Mouse (Mus musculus) hindbrain, embryonic 14.5 days (tissue): ENCODE data around the gene Pnmal2. TPM values are rescaled to one million over a fixed set of nuclear protein-coding genes. Genes with fewer than 3 reads are reported as not detected.
A peak's percentile ranks its signal among the peaks of the same experiment; 100 is the strongest.
"Not testable (repeated sequence)": the region's sequence is repeated elsewhere in the genome, so short reads cannot be mapped to it uniquely, and the experiment has no call there.

Experiments
- ATAC-seq: fragments of 200-750 bp; cut with Nextera tagmentation; 2 replicates; pipeline ENCODE4 v1.8.0; 2017; ENCODE audit warnings: moderate number of reproducible peaks, mild to moderate bottlenecking, moderate TSS enrichment, moderate library complexity; ENCODE audit not compliant: low FRiP score
- DNase-seq: peaks from one replicate; pipeline ENCODE4 v3.0.0-alpha.2; 2015; ENCODE audit warnings: low spot score
- H3K27ac ChIP-seq: fragments of 300-500 bp; sonication (generic); 2 replicates; pipeline ENCODE4 v1.5.1; 2014; ENCODE audit warnings: mild to moderate bottlenecking, moderate library complexity
- H3K27me3 ChIP-seq: fragments of 300-500 bp; sonication (generic); 2 replicates; pipeline ENCODE4 v1.6.1; 2014; ENCODE audit warnings: mild to moderate bottlenecking, low read length, mixed read lengths; ENCODE audit not compliant: control insufficient read depth, insufficient read depth
- H3K36me3 ChIP-seq: fragments of 300-500 bp; sonication (generic); replicated peaks from 2 replicates; pipeline ENCODE4 v1.6.1; 2014; ENCODE audit not compliant: control insufficient read depth, insufficient read depth
- H3K4me1 ChIP-seq: fragments of 300-500 bp; sonication (generic); replicated peaks from 2 replicates; pipeline ENCODE4 v1.6.1; 2014; ENCODE audit warnings: antibody characterized with exemption, low read length, mixed read lengths; ENCODE audit not compliant: control insufficient read depth, insufficient read depth
- H3K4me2 ChIP-seq: fragments of 300-500 bp; sonication (generic); replicated peaks from 2 replicates; pipeline ENCODE4 v1.6.1; 2014; ENCODE audit warnings: mild to moderate bottlenecking, moderate library complexity
- H3K4me3 ChIP-seq: fragments of 300-500 bp; sonication (generic); replicated peaks from 2 replicates; pipeline ENCODE4 v1.5.1; 2014; ENCODE audit warnings: mild to moderate bottlenecking, low read length
- H3K9ac ChIP-seq: fragments of 300-500 bp; sonication (generic); 2 replicates; pipeline ENCODE4 v1.6.1; 2014
- H3K9me3 ChIP-seq: fragments of 300-500 bp; sonication (generic); 2 replicates; pipeline ENCODE4 v1.6.1; 2016; ENCODE audit warnings: low read length; ENCODE audit not compliant: control insufficient read depth
- WGBS: fragments of 180-500 bp; shearing (Covaris S2); extraction: QIAGEN DNeasy Blood & Tissue Kit; methylation state at CpG from one replicate; pipeline ENCODE4 v1.1.7; 2014; 5-methylcytosine and 5-hydroxymethylcytosine counted together
- polyA plus RNA-seq: library from polyadenylated mRNA; unstranded; fragments of >200 nt; fragmentation: Nextera tagmentation; extraction: Ambion mirVana; gene quantifications from 2 replicates; pipeline ENCODE4 v1.2.1, GENCODE M21; 2014

The Pnmal2 gene
- polyA plus RNA-seq, 1 experiment from 2014 or later: 96.4 TPM

DNA sequence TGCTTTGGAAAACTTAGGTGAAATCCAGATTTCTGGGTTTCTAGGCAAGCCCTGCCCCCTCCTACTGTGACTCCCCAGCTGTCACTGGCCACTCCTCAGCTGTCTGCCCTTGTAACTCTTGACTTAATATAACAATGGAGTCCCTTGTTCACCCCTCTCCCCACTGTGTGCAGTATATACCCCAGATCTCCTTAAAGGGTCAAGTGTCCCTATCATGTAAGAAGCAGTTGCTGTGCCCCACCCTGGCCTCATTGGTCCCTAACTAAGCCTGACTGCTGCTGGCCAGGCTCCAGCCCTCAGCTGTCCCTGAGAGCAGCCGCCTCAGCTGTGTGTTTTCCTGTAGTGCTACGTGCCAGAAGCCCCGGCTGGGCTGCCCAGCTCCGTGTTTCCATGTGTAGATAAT is 3.5 kb downstream of the Pnmal2 start:
- peaks cover 8% of the 10 kb centered on the region for H3K36me3 ChIP-seq
- H3K9me3 ChIP-seq: no peaks in the 10 kb centered on the region
- H3K4me3 ChIP-seq: peak overlapping the region; percentile 90
- ATAC-seq (no peak), DNase-seq (peak; percentile 57)
- peak overlapping the region; percentile 98 for H3K9ac ChIP-seq
- WGBS: 0% methylated on average over 4 of the region's 4 CpGs
- H3K4me2 ChIP-seq: peak overlapping the region; percentile 96
- H3K27me3 ChIP-seq: 0 out of 2 replicates have a peak, but pooled peaks cover 5% of the 10 kb centered on the region
- peak overlapping the region; percentile 96 for H3K27ac ChIP-seq
- peaks cover 58% of the 10 kb centered on the region for H3K4me1 ChIP-seq

DNA sequence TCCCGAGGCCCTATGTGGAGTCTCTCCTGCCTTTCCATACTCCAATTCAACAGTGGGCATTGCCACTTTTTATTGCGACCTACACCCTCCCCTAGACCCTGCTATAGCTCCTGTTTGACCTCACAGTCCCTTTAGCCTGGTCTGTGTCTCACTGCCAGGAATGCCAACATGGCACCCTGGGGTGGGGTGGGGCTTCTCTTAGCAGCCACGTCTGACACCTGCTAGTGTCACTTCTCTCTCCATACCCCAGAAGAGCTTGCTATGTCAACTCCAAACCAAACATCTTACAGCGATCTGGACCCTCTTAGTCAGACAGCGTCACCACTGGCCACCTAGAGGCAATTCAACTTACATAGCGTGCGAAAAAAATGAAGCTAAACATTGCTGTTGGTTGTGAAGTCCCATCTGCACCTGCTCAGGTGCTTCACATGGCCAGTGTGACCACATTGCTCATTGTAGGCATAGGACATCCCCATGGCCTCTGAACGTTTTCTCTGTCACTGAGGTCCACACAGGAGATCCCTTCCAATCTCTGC is 4.5 kb downstream of the Pnmal2 start:
- Histone ChIP-seq H3K4me1 (peaks cover 48% of the 10 kb centered on the region), H3K36me3 (peaks cover 8% of the 10 kb centered on the region), H3K4me2 (peak overlapping the region; percentile 96), H3K9ac (peak overlapping the region; percentile 98), H3K27me3 (0 out of 2 replicates have a peak, but pooled peaks cover 5% of the 10 kb centered on the region), H3K9me3 (no peaks in the 10 kb centered on the region), H3K27ac (peak overlapping the region; percentile 96), H3K4me3 (peak overlapping the region; percentile 90)
- no peak for ATAC-seq
- WGBS: 47% methylated on average over 8 of the region's 8 CpGs
- DNase-seq: no peak

DNA sequence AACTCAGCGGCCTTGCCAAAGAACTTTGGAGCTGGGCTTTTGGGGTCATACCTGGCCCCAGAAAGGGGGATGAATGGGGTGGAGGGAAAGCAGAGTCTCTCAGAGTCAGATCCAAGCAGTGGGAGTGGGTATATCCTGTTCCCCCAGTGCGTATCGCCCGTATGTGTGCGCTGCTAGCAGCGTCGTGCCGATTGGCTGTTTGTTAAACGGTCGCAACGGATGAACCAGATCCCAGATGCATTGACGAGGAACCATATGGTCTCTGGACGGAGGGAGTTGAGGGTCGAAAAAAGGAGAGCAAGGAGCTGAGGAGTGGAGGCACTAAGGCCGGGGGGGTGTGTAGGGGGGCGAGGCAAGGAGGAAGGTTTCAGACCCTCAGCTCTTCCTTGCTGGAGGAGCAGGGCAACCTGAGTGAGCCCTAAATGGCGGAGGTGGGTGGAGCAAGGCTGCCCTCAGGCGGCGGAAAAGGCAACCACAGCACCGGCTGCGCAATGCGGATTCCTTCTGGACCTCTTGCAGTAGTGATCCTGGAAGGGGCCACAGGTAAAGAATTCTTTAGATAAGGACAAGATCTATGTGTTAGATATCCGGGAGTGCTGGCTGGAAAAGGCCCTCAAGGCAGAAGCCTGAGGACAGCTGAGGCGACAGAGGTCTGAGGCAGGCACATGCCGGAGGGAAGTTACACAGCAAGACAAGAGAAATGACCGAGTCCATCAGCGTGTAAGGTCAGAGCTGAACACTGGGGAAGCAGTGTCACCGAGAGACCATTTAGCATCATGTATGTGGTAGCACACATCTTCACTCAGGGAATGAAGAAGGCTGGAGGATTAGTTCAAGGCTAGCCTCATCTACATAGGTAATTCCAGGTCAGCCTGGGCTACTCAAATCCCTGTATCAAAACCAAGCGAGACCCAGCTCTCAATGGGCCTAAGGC is 5.7 kb downstream of the Pnmal2 start:
- Histone ChIP-seq H3K36me3 (peaks cover 8% of the 10 kb centered on the region), H3K9me3 (no peaks in the 10 kb centered on the region), H3K27me3 (0 out of 2 replicates have a peak, but pooled peaks cover 5% of the 10 kb centered on the region), H3K27ac (peak overlapping the region; percentile 96), H3K4me1 (peaks cover 44% of the 10 kb centered on the region), H3K9ac (peak overlapping the region; percentile 98), H3K4me2 (peak overlapping the region; percentile 96), H3K4me3 (peak overlapping the region; percentile 90)
- ATAC-seq: peak; percentile 70
- 10% methylated on average over 29 of the region's 29 CpGs for WGBS
- peak; percentile 88 for DNase-seq

DNA sequence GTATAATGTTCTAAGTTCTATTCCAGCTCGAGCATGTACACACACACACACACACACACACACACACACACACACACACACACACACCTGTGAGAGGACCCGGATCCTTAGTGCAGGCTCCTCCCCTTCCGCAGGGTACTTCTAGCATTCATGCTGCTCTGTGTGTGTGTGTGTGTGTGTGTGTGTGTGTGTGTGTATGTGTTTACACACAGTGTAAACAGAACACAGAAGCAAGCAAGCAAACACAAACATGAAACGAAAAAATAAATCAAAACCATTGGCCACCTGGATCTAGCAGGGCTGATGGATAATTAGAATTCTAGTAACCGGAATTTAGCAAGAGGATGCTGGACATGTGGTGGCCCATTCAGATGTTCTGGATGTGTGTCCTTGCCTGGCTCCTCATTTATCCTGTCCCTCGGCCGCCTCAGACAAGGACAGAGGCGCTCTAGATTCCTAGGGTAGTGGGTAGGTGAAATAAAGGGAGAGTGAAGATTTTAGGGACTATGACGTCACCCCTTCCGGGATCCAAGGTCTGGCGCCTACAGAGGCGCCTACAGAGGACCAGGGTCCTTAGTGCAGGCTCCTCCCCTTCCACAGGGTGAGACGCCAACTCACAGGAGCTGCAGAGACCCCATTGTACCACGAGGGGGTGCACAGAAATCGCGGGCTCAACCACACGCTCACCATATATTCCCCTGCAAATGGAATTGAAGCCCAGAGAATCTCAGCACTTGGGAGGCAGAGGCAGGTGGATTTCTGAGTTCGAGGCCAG is 6.6 kb downstream of the Pnmal2 start:
- Histone ChIP-seq H3K9me3 (no peaks in the 10 kb centered on the region), H3K4me3 (no peak overlapping the region), H3K4me1 (peaks cover 37% of the 10 kb centered on the region), H3K27me3 (0 out of 2 replicates have a peak, but pooled peaks cover 3% of the 10 kb centered on the region), H3K4me2 (no peak overlapping the region), H3K36me3 (peaks cover 8% of the 10 kb centered on the region), H3K9ac (no peak overlapping the region), H3K27ac (peak overlapping the region; percentile 96; the same call in 1 of the 2 replicates)
- DNase-seq (peak; percentile 88), ATAC-seq (peak; percentile 39)
- WGBS: 33% methylated on average over 18 of the region's 18 CpGs

DNA sequence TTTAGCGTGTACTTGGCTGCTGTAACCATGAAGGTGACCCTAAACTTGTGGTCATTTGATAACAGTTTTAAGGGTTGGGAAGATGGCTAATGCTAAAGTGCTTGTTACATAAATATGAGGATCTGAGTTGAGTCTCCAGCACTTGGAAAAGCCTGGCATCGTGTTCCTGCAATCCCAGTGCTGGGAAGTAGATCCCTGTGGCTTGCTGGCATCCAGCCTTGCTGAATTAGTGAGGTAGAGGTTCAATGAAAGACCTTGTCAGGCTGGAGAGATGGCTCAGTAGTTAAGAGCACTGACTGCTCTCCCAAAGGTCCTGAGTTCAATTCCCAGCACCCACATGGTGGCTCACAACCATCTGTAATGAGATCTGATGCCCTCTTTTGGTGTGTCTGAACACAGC is 9.3 kb downstream of the Pnmal2 start:
- not testable (repeated sequence) for H3K4me3 ChIP-seq, DNase-seq, H3K4me2 ChIP-seq, H3K27me3 ChIP-seq, ATAC-seq, H3K36me3 ChIP-seq, H3K9me3 ChIP-seq, H3K9ac ChIP-seq, H3K27ac ChIP-seq
- H3K4me1 ChIP-seq: peaks cover 37% of the 10 kb centered on the region
- 71% methylated on average over 2 of the region's 2 CpGs for WGBS

DNA sequence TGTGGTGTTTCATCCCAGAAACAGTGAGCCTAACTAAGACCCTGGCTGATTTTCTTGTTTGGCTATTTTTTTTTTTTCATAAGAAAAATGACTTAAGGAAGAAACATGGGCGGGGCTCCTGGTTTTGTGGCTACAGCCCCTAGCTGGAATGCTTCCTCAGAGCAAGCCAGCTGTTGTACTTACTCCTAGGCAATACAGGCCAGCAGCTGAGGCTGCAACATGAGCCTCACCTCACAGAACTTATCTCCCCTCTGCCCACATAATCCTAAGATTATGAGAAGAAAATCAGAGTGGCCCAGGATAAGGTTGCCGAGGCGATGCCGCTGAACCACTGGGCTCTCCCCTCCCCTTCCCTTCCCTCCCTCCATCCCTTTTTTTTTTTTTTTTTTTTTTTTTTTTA is 11.2 kb downstream of the Pnmal2 start:
- DNase-seq: no peak

DNA sequence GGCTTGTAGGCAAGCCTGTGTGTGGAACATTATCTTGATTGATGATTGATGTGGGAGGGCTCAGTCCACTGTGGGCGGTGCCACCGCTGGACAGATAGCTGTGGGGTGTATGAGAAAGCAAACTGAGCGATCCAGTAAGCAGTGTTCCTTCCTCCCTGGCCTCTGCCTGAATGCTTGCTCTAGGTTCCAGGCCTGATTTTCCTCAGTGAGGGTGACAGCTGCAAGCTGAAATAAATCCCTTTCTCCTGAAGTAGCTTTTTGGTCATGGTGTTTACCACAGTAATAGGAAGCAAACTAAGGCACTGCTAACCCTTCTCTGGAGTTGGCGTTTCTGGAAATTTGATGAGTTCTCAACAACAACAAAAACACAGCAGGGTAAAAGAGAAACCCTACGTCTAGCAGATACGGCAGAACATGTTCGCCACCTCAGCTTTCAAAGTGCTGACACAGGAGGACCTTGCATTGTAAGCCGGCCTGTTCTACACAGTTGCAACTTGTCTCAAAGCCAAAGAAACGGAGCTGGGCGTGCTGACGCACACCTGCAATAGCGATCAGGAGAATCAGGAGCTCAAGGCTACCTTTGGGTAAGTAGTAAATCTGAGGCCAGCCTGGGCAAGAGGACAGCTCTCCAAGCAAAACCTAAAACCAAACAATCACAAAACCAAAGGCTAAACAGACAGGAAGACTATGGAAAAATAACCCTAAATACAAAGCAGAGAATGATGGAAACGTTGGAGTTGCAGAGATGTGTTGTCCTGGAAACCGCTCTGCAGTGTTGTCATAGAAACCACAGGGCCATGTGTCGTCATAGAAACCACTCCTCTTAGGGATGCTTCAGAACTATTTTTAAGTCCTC is 12.2 kb downstream of the Pnmal2 start:
- H3K27ac ChIP-seq: peak overlapping the region; percentile 87
- no peaks in the 10 kb centered on the region for H3K27me3 ChIP-seq
- H3K4me3 ChIP-seq: no peak overlapping the region
- WGBS: 31% methylated on average over 15 of the region's 15 CpGs
- H3K4me2 ChIP-seq: peak overlapping the region; percentile 34
- H3K9ac ChIP-seq: peak overlapping the region; percentile 34
- DNase-seq: peak; percentile 79
- H3K4me1 ChIP-seq: peaks cover 44% of the 10 kb centered on the region
- ATAC-seq: peak; percentile 64
- no peaks in the 10 kb centered on the region for H3K36me3 ChIP-seq
- H3K9me3 ChIP-seq: no peaks in the 10 kb centered on the region

More for the DNA sequence above, 11.2 kb downstream of the Pnmal2 start:
- Histone ChIP-seq H3K4me3 (no peak overlapping the region), H3K27me3 (no peaks in the 10 kb centered on the region), H3K36me3 (no peaks in the 10 kb centered on the region), H3K27ac (0 out of 2 replicates have a peak overlapping the region, but pooled peaks have one; percentile 87), H3K9ac (no peak overlapping the region), H3K4me1 (peaks cover 35% of the 10 kb centered on the region), H3K4me2 (no peak overlapping the region), H3K9me3 (no peaks in the 10 kb centered on the region)
- ATAC-seq: no peak
- 88% methylated on average over 4 of the region's 4 CpGs for WGBS

DNA sequence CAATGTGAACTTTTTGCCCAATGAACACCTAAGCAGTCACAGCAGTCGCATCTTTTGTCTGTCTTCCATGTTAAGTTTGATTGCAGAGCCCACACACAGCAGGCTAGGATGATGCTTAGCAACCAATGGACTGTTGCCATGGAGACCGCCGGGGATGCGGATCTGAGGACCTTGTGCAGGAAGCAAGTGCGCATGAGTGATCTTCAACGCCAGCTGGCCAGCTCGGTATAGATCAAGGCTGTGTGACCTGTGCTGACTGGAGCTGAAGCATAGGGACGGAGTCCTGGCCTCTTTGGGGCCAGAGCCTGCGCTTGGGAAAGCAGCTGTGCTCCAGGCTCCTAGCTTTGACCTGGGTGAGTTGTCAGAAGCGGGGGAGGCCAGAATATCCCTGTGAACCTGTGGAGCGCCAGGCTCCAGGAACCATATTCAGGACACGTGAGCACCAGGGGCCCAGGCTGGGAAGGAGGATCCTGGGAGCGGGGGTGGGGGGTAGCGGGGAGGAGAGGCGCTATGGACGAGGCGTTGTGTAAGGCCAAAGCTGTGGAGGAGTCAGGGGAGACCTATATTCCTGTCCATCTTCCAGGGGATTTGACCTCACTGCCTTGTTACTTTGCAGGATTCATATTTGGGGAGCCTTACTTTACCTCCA is 15.2 kb downstream of the Pnmal2 start, which contains the start of gene Pnmal1:
Gene Pnmal1 (plus strand): TSS at position 141 of the 649 bp plus-strand sequence.
- DNase-seq (peak; percentile 95), ATAC-seq (peak; percentile 95)
- peak within 1 kb of the TSS; percentile 59 for H3K9ac ChIP-seq
- H3K9me3 ChIP-seq: no peaks in the 10 kb centered on the region
- peak within 1 kb of the TSS; percentile 67 for H3K4me2 ChIP-seq
- WGBS: 4% methylated on average over 17 of the region's 17 CpGs
- 0 out of 2 replicates have a peak, but pooled peaks cover 5% of the 10 kb centered on the region for H3K36me3 ChIP-seq
- peaks cover 51% of the 10 kb centered on the region for H3K4me1 ChIP-seq
- H3K27me3 ChIP-seq: no peaks in the 10 kb centered on the region
- H3K4me3 ChIP-seq: peak within 1 kb of the TSS; percentile 36
- peak within 1 kb of the TSS; percentile 93 for H3K27ac ChIP-seq
